Mouse (Mus musculus): ENCODE measurements around the gene Plekha1.

DNA sequence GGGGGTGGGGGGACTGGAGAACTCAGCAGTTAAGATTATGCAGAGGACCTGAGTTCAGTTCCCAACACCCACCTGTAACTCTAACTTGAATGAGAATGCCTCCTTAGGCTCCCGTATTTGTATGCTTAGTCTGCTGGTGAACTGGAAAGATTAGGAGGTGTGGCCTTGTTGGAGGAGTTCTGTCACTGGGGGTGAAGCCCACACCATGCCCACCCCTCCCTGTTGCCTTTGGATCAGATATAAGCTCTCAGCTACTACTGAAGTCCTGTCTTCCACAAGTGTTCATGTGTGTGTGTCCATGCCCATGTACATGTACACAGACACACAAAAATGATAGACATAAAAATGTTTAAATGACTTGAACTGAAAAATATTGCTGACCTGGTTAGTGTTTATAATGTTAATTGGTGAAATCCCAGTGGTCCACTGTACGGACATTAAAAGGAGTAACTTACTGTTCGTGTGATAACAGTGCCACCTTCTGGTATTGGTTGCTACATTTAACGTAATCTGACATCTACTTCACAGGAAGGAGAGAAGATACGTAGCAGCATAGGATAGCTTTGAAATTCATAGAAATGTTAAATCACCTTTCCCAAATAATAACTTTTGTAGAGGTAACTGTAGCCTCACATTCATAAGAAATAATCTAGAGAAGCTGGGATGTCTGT lies 49.3 kb downstream of the Plekha1 start:
- TF ChIP-seq POLR2A (IDR thresholded peaks at IDR 0.05; ENCODE audit: borderline replicate concordance, insufficient read depth, low read length): no peak
- TF ChIP-seq CTCF (IDR thresholded peaks at IDR 0.05; ENCODE audit: borderline replicate concordance, insufficient read depth, low read depth, low read length): peak; percentile 69

All from cerebellum, adult 2 months (tissue).